Mouse (Mus musculus): ENCODE data around the gene Npm1.

Gene Npm1

GRCm38 (mm10) chr11:33179802-33180201 is 16.8 kb upstream of the Npm1 start:
- DNase-seq = no peak

DNA sequence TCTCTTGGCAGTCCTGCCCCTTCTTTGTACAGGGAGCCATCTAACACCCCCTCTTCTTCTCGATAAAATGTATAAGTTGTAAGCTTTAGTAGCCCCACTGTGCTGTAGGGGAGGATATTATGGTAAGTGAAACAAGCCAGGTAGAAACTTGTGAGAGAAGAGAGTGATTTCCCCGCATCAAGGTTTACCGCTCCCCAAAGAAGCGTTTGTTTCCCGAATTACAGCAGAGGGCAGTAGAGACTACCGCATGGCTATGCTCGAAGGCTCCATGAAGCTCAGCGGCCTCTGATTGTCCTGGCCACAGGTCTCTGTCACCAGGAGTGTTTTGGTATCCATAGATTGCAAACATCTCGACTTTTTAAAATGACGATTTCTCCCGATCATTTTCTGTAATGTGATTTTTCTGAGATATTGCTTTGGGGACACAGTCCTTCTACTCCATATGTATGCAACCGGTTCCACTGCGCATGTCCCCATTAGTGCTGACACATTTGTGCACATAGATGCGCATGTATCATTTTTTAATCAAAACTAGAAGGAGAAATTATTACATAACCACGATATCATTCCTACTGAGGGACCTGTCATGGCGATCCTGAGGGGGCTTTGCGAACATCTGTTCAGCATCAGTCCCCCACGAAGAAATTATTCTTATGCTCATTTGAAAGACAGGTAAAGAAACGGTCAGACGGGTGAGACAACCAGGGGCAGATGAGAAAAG is 13.7 kb upstream of the Npm1 start:
- DNase-seq = no peak

DNA sequence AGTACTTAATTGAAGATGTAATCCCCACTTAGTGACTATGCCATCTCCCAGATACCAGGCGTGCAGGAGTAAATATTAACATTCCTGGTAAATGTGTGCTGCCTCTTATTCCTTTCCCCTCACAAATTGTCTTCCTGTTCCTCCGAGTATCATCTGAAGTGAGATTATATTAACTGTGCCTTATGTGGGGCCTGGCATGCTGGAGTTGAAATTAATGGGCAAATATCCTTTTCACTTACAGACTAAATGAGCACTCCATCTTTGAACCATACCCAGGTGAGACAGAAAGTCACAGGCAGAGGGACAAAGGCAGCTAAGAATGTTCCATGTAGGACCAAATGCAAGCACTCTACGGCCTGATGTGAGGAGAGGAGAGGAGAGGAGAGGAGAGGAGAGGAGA is 12.8 kb upstream of the Npm1 start:
- no peak for DNase-seq

DNA sequence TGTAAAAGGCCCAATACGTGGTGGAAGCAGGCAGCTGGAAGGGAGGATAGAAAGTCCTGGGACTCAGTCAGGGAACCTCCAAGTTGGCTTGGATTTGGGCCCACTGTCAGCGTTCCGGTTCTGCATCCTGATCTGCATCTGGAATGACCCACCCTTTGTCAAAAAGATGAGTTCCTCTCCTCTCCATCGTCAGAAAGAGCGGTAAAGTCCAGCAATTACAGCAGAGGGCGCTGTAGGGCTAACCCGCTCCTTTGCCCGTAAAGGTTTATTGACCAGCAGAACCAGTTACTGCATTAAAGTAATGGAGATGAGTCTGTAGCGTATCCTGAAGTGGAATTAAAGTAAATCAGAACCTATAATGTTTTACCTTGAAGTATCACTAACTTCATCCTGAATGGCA is 7.5 kb upstream of the Npm1 start:
- DNase-seq = no peak

DNA sequence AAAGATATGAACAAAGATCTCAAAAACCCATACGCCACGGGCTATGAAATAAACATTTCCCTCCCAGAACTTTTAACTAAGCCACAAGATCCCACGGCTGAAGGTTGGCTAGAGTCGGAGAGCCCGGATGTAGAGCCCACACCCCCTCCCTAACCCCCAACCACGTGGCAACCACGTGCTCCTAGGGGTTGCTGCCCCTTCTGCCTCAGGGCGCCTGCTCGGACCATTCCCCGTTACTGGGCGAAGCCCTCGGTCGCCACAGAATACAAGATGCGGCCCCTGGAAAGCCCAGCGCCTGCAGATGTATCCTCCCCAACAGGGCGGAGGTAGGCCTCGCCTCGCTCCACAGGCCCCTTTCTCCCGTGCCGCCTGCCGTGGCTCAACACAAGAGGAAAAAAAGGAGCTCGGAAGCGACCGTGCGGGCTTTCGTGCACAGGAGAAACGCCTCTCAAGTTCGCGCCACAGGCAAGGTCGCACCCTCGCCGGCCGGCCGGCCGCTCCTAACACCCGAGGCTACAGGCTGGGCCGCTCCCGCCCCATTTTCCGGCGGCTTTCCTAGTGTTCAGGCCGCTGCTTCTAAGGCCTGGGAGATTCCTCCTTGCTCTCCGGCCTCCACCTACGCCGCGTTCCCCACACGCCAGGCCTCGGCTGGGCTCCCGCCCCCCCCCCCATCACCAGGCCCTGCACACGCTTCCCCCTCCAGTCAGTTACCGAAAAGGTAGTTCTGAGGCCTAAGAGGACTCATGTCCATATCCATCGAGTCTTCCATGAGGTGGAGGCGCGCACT is 602 bp downstream of the Npm1 start:
- DNase-seq = peak; percentile 57 to 67

- no peak for DNase-seq
These were observed 3.3 kb downstream of the Npm1 start for GRCm38 (mm10) chr11:33159741-33160140.

- no peak for DNase-seq
These were observed 5.4 kb downstream of the Npm1 start for GRCm38 (mm10) chr11:33157453-33158196.

- no peak for DNase-seq
These were observed 6.5 kb downstream of the Npm1 start for GRCm38 (mm10) chr11:33156436-33157015.

DNA sequence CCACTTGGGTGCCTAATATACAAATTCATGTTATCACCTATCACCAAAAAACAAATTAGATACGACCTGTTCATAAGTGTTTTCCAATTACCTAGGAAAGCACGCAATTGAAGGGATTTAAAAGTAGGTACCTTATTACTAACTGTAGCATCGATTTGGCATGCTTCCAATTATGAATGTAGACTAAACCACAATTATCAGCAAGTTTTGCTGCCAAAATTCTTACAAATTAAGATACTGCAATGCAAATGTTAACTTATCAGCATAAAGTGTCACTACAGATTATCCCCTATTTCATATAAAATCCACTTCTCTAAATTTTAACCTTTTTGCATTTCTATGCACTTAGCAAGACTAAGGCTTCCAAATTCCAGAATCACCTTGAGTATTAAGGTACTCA is 8.5 kb downstream of the Npm1 start:
- DNase-seq = no peak

GRCm38 (mm10) chr11:33152997-33153396 is 10.0 kb downstream of the Npm1 start:
- no peak for DNase-seq

DNA sequence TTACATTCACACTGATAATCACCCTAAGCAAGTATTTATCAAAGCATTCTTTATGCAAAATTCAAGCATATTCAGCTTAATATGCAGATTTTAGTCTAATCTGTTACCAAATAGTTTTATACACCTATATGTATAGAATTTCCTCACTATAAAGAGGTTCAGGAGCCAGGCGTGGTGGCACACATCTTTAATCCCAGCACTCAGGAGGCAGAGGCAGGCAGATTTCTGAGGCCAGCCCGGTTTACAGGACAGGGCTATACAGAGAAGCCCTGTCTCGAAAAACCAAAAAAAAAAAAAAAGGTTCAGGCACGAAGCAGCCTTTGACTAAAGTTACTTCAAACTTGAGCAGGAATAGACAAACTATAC is 11.2 kb downstream of the Npm1 start:
- DNase-seq = no peak

GRCm38 (mm10) chr11:33151128-33151779 is 11.8 kb downstream of the Npm1 start:
- DNase-seq = no peak

- no peak for DNase-seq
These were observed 12.6 kb downstream of the Npm1 start for GRCm38 (mm10) chr11:33150364-33150763.

DNA sequence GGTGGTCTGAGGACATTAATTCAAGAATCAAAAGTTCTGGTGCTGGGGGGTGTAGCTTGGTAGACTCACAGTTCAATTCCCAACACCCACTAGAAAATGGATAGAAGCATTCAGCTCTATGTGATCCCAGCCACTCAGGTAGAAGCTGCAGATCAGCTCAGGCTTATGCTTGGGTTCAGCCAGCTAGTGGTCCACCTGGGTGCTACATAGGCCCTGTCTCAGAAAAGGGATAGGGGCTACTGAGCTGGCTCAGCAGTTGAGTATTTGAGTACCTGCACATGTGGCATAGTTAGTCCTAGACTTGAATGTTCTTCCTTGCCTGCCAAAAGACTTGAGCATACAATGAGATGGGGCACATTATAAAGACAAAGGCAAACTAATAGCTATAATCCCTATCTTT is 13.6 kb downstream of the Npm1 start:
- DNase-seq = no peak

GRCm38 (mm10) chr11:33149088-33149436 is 13.9 kb downstream of the Npm1 start:
- no peak for DNase-seq

DNA sequence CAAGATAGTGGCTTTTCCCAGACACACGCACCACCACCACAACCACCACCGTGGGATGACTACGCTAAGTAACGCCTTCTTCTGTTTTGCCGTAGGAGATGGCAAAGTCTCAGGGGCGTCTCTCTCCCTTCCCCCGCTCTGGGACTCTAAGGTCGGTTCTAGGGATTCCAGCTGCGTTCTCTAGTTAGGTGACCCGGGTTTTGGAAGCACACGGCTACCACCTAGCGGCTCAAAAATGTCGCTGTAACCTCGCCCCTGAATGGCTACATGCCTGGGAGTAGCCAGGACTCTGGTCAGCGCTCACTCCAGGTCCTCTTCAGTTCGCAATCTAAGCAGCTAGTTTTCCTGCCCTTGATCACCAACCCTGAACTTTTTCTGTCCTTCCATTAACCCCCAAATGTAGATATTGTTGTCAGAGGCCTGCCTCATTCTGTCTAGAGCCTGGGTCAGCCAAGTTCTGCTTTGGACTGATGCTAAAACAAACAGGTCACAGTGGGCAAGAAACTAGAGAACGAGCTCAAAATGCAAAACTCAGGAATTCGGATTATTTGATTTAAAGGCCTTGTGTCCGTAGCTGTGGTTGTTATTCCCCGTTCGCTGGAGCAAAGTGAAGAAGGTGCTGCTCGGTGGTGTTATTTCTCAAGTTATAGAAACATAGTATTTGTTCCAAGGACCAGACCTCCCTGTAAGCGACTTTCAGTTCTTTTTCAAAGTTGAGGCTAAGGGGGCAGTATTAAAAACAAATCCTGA is 14.5 kb downstream of the Npm1 start:
- peak; percentile 33 to 39 for DNase-seq

GRCm38 (mm10) chr11:33147572-33148337 is 15.3 kb downstream of the Npm1 start:
- peak; percentile 19 to 23 for DNase-seq

- DNase-seq = no peak
These were observed 15.8 kb downstream of the Npm1 start, which contains the start of gene Fgf18 for GRCm38 (mm10) chr11:33147171-33147571. TSS of gene Fgf18 (minus strand) at chr11:33147400.

DNA sequence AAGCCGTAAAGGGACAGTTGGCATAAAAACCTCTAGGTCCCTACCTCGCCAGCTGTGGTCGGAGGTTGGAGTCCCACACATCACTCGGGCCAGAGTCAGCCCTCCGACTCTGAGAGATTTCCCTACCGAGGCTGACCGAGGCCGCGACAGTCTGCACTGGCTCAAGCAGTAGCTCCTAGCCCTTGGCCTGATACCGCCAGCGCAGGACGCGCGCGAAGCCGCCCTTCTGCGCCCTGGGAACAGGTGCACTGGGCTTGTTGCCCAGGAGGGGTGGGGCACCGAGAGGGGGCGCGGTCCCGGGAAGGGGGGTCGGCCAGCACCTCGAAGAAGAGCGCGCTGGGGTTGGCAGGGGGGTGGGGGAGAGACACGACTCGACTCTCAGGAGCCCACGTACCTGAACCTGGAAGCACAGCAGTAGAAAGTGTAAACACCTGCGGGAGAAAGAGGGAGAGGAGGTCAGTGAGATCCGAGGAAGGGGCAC is 16.3 kb downstream of the Npm1 start:
- DNase-seq = peak in 1 of 2 experiments; percentile 11

DNA sequence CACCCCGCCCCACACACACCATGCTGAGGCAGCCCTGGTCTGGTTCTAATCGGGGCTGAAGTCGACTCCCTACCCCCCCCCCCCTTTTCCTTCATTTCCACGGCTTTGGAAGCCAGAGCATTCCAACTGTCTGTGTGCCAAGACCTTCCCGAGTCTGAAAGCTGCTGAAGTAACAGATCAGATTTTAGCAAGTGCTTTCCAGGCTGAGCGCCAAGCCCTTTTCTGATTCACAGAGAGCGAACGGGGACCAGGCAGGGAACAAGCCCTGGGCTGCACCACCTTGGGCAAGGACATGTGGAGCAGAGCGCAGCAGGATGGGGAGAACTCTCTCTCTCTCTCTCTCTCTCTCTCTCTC is 16.9 kb downstream of the Npm1 start:
- no peak for DNase-seq
